Mouse (Mus musculus): ENCODE measurements around the gene Amy2a3. TPM values are rescaled to one million over a fixed set of nuclear protein-coding genes. Genes with fewer than 3 reads are reported as not detected.
"Not testable (repeated sequence)": the region's sequence is repeated elsewhere in the genome, so short reads cannot be mapped to it uniquely, and the experiment has no call there.

Gene Amy2a3
- 0.04 TPM in 1 of 2 replicates, not detected in the other for polyA plus RNA-seq (2012; rRNA removed)

DNA sequence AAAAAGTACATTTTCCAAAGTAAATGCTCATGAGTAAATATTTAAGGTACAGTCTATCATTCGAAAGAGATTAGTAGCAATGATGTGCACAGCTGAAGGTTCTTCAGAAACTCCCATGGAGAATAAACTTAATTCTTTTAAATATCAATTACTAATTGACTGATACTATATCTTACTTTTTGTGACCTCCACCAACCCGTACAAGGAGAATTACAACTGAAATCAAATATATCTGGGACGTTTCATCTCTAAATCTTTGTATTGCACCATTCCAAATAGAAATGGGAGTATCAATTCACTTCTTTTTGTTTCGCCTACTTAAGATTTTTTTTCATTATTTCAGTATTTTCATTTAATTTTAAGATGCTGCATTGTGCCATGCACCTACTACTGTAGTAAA lies at the start of gene Amy2a3:
Amy2a3 (minus strand) TSS at position 101 of the 400 bp plus-strand sequence.
- not testable (repeated sequence) for DNase-seq (ENCODE audit: low spot score)

DNA sequence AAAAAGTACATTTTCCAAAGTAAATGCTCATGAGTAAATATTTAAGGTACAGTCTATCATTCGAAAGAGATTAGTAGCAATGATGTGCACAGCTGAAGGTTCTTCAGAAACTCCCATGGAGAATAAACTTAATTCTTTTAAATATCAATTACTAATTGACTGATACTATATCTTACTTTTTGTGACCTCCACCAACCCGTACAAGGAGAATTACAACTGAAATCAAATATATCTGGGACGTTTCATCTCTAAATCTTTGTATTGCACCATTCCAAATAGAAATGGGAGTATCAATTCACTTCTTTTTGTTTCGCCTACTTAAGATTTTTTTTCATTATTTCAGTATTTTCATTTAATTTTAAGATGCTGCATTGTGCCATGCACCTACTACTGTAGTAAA lies 32.7 kb upstream of the Amy2a3 start, which contains the start of gene Amy2a2:
Amy2a2 (minus strand) TSS at position 101 of the 400 bp plus-strand sequence.
- DNase-seq (ENCODE audit: low spot score), result not testable (repeated sequence)

DNA sequence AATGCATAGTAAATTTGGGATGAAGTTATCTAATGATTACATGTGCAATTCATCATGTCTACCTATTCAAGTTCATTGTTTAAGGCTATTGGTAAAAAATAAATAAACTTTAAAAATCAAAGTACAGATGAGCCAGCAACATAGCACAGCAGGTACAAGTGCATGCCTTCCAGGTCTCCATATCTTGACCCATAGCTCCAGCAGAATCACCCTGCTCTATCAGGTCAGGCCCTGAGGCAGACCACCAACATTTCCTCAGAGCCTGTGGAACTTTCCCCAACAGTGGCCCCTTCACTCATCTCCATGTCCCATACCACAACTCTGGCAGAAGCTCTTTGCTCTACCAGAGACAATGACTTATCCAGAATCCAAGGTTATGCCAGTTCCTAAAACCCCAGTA lies 21.6 kb upstream of the Amy2a3 start:
- DNase-seq (ENCODE audit: low spot score), result not testable (repeated sequence)

DNA sequence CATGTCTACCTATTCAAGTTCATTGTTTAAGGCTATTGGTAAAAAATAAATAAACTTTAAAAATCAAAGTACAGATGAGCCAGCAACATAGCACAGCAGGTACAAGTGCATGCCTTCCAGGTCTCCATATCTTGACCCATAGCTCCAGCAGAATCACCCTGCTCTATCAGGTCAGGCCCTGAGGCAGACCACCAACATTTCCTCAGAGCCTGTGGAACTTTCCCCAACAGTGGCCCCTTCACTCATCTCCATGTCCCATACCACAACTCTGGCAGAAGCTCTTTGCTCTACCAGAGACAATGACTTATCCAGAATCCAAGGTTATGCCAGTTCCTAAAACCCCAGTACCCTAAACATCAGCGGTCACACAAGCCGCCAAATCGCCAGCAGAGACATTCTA lies 10.9 kb downstream of the Amy2a3 start:
- DNase-seq (ENCODE audit: low spot score), result not testable (repeated sequence)

DNA sequence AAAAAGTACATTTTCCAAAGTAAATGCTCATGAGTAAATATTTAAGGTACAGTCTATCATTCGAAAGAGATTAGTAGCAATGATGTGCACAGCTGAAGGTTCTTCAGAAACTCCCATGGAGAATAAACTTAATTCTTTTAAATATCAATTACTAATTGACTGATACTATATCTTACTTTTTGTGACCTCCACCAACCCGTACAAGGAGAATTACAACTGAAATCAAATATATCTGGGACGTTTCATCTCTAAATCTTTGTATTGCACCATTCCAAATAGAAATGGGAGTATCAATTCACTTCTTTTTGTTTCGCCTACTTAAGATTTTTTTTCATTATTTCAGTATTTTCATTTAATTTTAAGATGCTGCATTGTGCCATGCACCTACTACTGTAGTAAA lies 32.5 kb downstream of the Amy2a3 start, which contains the start of gene Amy2a4:
Amy2a4 (minus strand) TSS at position 101 of the 400 bp plus-strand sequence.
- DNase-seq (ENCODE audit: low spot score), result not testable (repeated sequence)

DNA sequence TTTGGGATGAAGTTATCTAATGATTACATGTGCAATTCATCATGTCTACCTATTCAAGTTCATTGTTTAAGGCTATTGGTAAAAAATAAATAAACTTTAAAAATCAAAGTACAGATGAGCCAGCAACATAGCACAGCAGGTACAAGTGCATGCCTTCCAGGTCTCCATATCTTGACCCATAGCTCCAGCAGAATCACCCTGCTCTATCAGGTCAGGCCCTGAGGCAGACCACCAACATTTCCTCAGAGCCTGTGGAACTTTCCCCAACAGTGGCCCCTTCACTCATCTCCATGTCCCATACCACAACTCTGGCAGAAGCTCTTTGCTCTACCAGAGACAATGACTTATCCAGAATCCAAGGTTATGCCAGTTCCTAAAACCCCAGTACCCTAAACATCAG lies 43.6 kb downstream of the Amy2a3 start:
- DNase-seq (ENCODE audit: low spot score), result not testable (repeated sequence)

DNA sequence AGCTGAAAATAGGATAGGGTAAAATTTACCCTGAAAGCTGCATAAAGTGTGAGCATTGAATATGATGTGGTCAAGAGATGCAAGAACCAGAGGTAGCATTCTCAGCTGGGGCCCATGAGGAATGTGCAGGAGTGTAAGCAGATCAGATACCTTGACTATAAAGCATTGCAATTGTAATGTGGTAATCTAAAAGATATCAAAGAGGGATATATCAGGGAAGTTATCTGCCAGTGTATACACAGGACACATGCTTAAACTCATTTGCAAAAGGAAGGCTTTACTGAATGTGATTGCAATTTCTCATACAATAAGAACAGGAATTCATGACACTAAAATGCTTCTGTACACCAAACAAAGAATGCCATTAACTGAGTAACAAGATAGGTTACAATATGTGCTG lies 44.3 kb downstream of the Amy2a3 start:
- DNase-seq (ENCODE audit: low spot score), result not testable (repeated sequence)

Other genes with a start within 250 kb of the Amy2a3 start
- 0.25 and 1.8 TPM in 2 replicates for gene Amy2a5, start 65.2 kb downstream of the Amy2a3 start, polyA plus RNA-seq (2012; rRNA removed)
- 0.04 TPM in 1 of 2 replicates, not detected in the other for gene Amy2a4, start 32.6 kb downstream of the Amy2a3 start, polyA plus RNA-seq (2012; rRNA removed)
- 0.04 TPM in 1 of 2 replicates, not detected in the other for gene Amy2a2, start 32.6 kb upstream of the Amy2a3 start, polyA plus RNA-seq (2012; rRNA removed)
- gene Amy2a1, start 208.4 kb upstream of the Amy2a3 start, polyA plus RNA-seq (2012; rRNA removed), result 0.97 TPM in 1 of 2 replicates, not detected in the other